Mouse (Mus musculus) thymus, postnatal 36 days (tissue): ENCODE data around the gene Tgfbr2.
"Not testable (repeated sequence)": the region's sequence is repeated elsewhere in the genome, so short reads cannot be mapped to it uniquely, and the experiment has no call there.

ENCODE experiments used
- DNase-seq, 2 experiments: peaks; one replicate each; pipeline ENCODE4 v3.0.0; 2022; ENCODE audit warnings: mixed read lengths in 2 of 2

Gene Tgfbr2

GRCm38 (mm10) chr9:116111149-116111970 lies 63.8 kb downstream of the Tgfbr2 start:
- DNase-seq = no peak

- no peak for DNase-seq
Observed at GRCm38 (mm10) chr9:116108729-116109128, 66.4 kb downstream of the Tgfbr2 start.

GRCm38 (mm10) chr9:116104770-116105169 lies 70.4 kb downstream of the Tgfbr2 start:
- DNase-seq = no peak

GRCm38 (mm10) chr9:116101842-116102241 lies 73.3 kb downstream of the Tgfbr2 start:
- no peak for DNase-seq

GRCm38 (mm10) chr9:116100015-116100414 lies 75.1 kb downstream of the Tgfbr2 start:
- no peak for DNase-seq

- no peak for DNase-seq
Observed at GRCm38 (mm10) chr9:116099596-116099993, 75.6 kb downstream of the Tgfbr2 start.

- no peak for DNase-seq
Observed at GRCm38 (mm10) chr9:116098724-116099595, 76.2 kb downstream of the Tgfbr2 start.

- DNase-seq = peak; percentile 48 to 55
Observed at GRCm38 (mm10) chr9:116091921-116092320, 83.2 kb downstream of the Tgfbr2 start.

- DNase-seq = no peak
Observed at GRCm38 (mm10) chr9:116091101-116091841, 83.9 kb downstream of the Tgfbr2 start.

GRCm38 (mm10) chr9:116090296-116090695 lies 84.9 kb downstream of the Tgfbr2 start:
- no peak for DNase-seq

- DNase-seq = peak; percentile 60 to 61
Observed at GRCm38 (mm10) chr9:116088912-116089311, 86.2 kb downstream of the Tgfbr2 start.

GRCm38 (mm10) chr9:116087880-116088279 lies 87.3 kb downstream of the Tgfbr2 start:
- DNase-seq = peak; percentile 73

GRCm38 (mm10) chr9:116087263-116087662 lies 87.9 kb downstream of the Tgfbr2 start:
- no peak for DNase-seq

GRCm38 (mm10) chr9:116085999-116086398 lies 89.2 kb downstream of the Tgfbr2 start:
- DNase-seq = no peak

- no peak for DNase-seq
Observed at GRCm38 (mm10) chr9:116084324-116084931, 90.7 kb downstream of the Tgfbr2 start.

GRCm38 (mm10) chr9:116083726-116084323 lies 91.3 kb downstream of the Tgfbr2 start:
- DNase-seq = no peak

- no peak for DNase-seq
Observed at GRCm38 (mm10) chr9:116083300-116083699, 91.9 kb downstream of the Tgfbr2 start.

GRCm38 (mm10) chr9:116081781-116082180 lies 93.4 kb downstream of the Tgfbr2 start:
- DNase-seq = no peak

GRCm38 (mm10) chr9:116077419-116077818 lies 97.7 kb downstream of the Tgfbr2 start:
- peak; percentile 44 to 46 for DNase-seq

GRCm38 (mm10) chr9:116076946-116077345 lies 98.2 kb downstream of the Tgfbr2 start:
- DNase-seq = peak; percentile 73 to 87

GRCm38 (mm10) chr9:116076163-116076562 lies 99.0 kb downstream of the Tgfbr2 start:
- no peak for DNase-seq

GRCm38 (mm10) chr9:116071561-116071960 lies 103.6 kb downstream of the Tgfbr2 start:
- not testable (repeated sequence) for DNase-seq
